ENCODE assay signal across 21 mouse cellular contexts in genomic region chr7:65235701-65236100, GRCm38 (mm10).
A peak's percentile ranks its signal among the peaks of the same experiment; 100 is the strongest.
DNase-seq lines count a peak whose midpoint lies in the region.
"Had no signal": no experiment of that assay in that cellular context is flagged by ENCODE, and none has a peak within 500 bp of the region (broad histone marks: within the 10 kb centered on the region; RNA-seq: fewer than 3 reads in every experiment).

No protein-coding gene starts in this region.

- intact Hi-C loops in left cerebral cortex, postnatal 25 days (cut with DNase I) = loop anchor here (5.0 kb wide), 1 partner anchor 113 kb away; no protein-coding TSS in a partner anchor
- intact Hi-C loops in left cerebral cortex, postnatal 4 days (cut with DNase I) = no loop called here

- peak; percentile 43 to 72 for DNase-seq in layer of hippocampus, adult 18-20 months (ENCODE audit: low spot score in 2 of 2)
- no peak for DNase-seq in layer of hippocampus, postnatal 14 days (ENCODE audit: low spot score in 2 of 2)
- DNase-seq in left cerebral cortex, postnatal 25 days (ENCODE audit: low spot score in 2 of 2) = peak; percentile 26 to 72
- DNase-seq in left cerebral cortex, postnatal 4 days = no peak
- DNase-seq in frontal cortex, adult 2 months (ENCODE audit: extremely low spot score in 1 of 2, low spot score in 1 of 2) = peak; percentile 47 to 66
- DNase-seq in layer of hippocampus, postnatal 36 days = peak; percentile 13 to 24
- DNase-seq in cerebellum, adult 9-10 months = no peak
- DNase-seq: adrenal gland, postnatal 14 days; cerebellum, adult 11-12 months; cerebellum, postnatal 10 days; gastrocnemius, postnatal 25 days; heart, adult 18-20 months; heart, postnatal 4 days; kidney, adult 9 months; kidney, postnatal 10 days; liver; lung, adult 2 months; lung, postnatal 10 days; retina, postnatal 1 day; thymus, adult 18-20 months; thymus, postnatal 25 days had no signal

Comparison
In these comparisons a context has a peak if more than half of its experiments do, and no peak if none do; other contexts are left out.
1. DNase-seq: peak in layer of hippocampus, adult 18-20 months (2 of 2), left cerebral cortex, postnatal 25 days (2 of 2), frontal cortex, adult 2 months (2 of 2) and layer of hippocampus, postnatal 36 days (2 of 2); none in layer of hippocampus, postnatal 14 days (0 of 2), left cerebral cortex, postnatal 4 days (single experiment) and cerebellum, adult 9-10 months (single experiment).